Mouse (Mus musculus): ENCODE measurements at regions not wholly inside any gene's neighbourhood (a gene's known extent, or its start where the extent isn't known, plus 50 kb on each side); places are given as distances from the start of the nearest gene placed in this dataset.

GRCm38 (mm10) chr3:103464729-103465128 lies 110.3 kb upstream of the Syt6 start:
- ATAC-seq = no peak

- no peak for ATAC-seq
These were observed 109.8 kb upstream of the Syt6 start for GRCm38 (mm10) chr3:103465132-103465690.

DNA sequence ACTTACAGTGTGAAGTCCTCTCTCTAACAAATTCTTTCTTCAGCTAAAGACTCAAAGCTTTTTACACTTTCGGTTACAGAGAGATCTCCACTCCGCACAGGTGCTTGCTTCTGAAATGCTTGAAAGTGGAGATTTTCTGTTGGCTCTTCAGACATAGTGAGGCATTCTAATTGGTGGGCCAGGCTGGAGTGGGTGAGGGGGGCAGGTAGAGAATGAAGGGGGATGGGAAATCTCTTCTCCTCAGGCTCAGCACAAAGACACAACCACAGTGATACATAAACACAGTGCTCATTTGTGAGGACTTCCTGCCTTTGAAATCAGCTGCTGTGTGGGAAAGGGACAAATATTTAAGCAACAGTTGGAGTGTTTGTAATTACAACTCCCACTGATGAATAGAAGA lies 109.1 kb upstream of the Syt6 start:
- peak; percentile 41 for ATAC-seq

GRCm38 (mm10) chr3:103470586-103471400 lies 104.2 kb upstream of the Syt6 start:
- ATAC-seq = no peak

GRCm38 (mm10) chr3:103472598-103472997 lies 102.4 kb upstream of the Syt6 start:
- ATAC-seq = no peak

DNA sequence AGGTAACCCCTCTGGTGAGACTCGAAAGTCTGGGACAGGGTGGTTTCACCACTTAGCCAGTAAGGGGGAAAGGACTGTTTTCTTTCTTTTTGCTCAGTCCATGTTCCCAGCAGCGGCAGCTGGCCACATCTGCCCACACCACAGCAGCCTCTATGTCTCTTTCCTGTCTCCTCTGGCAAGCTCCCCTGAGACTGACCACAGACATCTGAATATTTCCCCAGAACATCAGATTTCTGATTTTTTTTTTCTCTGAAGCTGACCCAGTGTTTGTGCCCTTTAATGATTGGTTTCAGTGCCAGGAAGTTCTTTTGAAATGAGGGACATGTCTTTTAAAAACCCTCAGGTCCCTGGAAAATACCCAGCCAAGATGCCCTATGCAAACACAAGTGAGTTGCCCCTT lies 101.7 kb upstream of the Syt6 start:
- ATAC-seq = no peak

- no peak for ATAC-seq
These were observed 95.0 kb upstream of the Syt6 start for GRCm38 (mm10) chr3:103479845-103480543.

DNA sequence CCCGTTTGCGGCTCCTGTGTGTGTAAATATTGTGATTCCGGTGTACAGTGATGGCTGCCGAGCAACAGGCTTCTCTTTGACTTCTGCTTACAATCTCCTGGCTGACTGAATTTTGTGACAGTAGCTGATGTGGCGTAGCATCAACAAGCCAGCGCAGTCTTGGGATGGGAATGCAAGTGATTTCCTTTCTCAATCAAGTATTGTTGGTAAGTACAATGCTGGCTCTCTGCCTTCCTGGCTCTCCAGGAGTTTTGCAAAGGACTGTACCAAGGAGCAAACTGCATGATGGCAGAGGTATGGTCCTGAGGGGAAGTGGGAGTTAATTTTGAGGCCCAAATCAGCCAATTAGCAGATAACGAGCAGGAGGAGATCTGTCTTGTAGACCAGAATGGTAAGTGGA lies 94.4 kb upstream of the Syt6 start:
- ATAC-seq = no peak

DNA sequence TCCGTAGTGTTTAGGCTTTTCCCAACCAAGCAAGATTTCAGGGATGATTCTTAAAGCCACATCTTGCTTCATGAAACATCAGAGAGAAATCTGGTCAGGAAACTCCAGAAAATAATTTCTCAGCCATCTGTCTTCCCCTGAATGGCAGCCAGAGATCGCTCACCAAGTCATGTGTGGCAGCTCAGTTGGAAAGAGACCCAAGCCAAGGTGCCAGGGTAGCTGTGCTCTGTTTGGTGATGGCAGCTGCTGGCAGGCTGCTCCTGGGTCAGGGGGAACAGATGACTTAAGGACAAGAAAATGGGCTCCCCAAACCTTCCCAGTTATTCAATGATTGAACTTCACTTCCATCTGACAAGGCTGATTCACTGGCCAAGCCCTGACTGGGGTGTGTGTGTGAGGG lies 91.7 kb upstream of the Syt6 start:
- no peak for ATAC-seq

- no peak for ATAC-seq
These were observed 91.3 kb upstream of the Syt6 start for GRCm38 (mm10) chr3:103483762-103484161.

DNA sequence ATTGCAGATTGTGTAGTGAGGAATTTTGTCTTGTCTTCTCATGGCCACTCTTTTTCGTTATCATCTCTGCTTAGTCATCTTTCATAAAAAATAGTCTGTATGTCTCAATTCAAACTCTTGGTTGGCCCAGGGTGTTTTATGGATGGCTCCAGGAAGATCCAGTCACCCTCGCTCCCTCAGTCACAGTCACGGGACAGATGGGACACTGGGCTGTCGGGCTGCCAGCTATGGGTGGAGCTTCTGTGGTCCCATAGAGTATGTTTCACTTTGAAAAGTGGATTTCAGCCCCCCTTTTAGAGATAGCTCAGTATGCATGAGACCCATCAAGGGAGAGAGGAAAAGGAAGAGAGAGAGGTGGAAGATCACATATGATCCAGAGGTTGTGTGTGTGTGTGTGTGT lies 85.2 kb upstream of the Syt6 start:
- ATAC-seq = no peak

GRCm38 (mm10) chr3:103490966-103491365 lies 84.1 kb upstream of the Syt6 start:
- ATAC-seq = no peak

GRCm38 (mm10) chr3:103492211-103492610 lies 82.8 kb upstream of the Syt6 start:
- no peak for ATAC-seq

GRCm38 (mm10) chr3:103493623-103494022 lies 81.4 kb upstream of the Syt6 start:
- no peak for ATAC-seq

- peak; percentile 51 for ATAC-seq
These were observed 81.0 kb upstream of the Syt6 start for GRCm38 (mm10) chr3:103494043-103494442.

DNA sequence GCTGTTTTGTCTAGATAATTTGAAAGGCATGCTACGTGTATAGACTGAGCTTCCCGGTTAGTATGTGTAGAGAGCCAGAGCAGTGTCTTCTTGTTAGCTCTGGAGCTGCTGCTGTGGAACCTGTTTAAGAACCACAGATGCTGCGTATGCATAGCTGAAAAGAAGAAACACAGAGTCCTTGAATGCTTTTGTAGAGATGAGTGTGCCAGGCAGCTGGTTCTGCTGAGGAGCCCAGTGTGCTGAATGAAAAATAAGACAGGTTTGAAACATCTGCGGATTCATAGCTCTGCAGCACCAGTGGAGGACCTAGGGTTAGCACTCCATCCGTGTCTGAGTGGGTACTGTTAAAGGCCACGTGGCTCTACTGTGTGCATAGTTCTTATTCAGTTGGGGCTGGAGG lies 78.9 kb upstream of the Syt6 start:
- no peak for ATAC-seq

DNA sequence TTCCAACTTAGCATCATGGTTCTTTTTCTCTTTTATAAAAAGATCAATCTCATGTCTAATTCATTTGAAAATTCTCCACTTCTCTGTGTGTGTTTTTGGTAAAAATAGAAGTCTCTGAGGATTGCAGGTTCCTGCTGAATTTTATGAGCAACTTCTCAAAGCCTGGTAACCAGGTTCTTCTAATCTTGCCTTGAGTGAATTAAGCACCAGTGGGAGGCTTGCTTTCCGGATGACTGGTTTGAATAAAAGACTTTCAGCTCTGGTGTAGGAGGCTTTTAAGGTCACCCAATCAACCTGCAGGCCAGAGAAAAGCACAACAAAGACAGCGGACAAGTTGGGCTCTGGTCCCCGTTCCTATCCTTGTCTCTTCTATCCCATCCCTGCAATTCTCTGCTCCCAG lies 78.3 kb upstream of the Syt6 start:
- no peak for ATAC-seq

- ATAC-seq = no peak
These were observed 77.3 kb upstream of the Syt6 start for GRCm38 (mm10) chr3:103497696-103498095.

- ATAC-seq = no peak
These were observed 76.6 kb upstream of the Syt6 start for GRCm38 (mm10) chr3:103498458-103498857.

GRCm38 (mm10) chr3:103499801-103500200 lies 75.2 kb upstream of the Syt6 start:
- no peak for ATAC-seq

DNA sequence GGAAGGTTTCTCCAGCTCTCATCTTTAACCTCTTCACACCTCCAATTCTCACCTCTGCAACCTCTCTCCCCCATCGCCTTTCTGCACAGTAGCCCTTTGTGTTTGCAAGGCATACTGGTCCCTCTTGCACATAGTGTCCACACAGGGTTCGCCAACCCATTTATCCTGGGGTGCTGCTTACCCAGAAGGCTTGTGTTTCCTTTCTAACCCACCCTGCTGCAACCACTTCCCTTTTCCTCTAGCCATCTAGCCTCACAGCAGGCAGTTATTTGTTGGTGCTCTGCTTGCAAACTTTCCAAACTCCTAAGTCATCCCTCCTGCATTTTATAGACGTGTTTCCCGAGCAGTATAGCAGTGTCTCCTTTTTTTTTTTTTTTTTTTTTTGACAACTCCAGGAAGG lies 74.7 kb upstream of the Syt6 start:
- ATAC-seq = no peak

GRCm38 (mm10) chr3:103504160-103504559 lies 70.9 kb upstream of the Syt6 start:
- ATAC-seq = no peak

GRCm38 (mm10) chr3:103513411-103513810 lies 61.6 kb upstream of the Syt6 start:
- ATAC-seq = no peak

DNA sequence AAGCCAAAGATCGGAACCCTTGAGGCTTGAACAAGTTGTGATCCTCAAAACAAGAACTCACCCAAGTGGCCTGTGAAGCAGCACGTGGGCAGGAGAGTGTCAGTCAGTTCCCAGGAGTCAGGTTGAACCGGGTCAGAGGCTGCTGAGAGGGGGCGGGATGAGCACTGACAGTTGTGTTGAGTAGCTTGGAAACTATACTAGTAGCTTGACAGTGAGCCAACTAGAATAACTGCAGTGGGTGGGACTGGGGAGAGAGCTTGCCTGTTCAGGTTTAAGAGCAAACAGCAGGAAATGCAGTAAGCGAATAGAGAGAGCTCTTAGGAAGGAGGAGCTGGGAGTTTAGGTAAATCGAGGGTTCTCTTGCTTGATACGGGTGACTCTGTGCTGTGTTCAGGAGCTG lies 61.0 kb upstream of the Syt6 start:
- no peak for ATAC-seq
